8 mouse cellular contexts compared by ENCODE assay signal in the genomic region with DNA sequence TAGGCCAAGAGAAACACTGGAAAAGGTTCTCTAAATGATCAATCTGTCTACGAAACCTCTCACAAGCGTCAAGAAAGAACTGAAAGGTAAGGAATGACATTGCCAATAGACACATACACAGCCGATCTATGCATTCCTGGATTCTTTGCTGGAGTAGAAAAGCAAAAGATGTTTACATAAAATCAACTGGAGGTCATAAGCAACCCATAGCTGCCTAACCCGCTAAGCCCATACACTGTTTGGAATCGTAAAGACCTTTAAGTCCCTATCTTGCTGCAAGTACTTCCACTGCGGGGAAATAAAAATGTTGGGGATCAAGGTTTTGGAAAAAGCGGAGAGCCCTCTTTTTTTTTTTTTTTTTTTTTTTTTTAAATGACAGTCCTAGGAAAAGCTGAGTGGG. TPM values are rescaled to one million over a fixed set of nuclear protein-coding genes. Genes with fewer than 3 reads are reported as not detected.
DNase-seq lines count a peak whose midpoint lies in the region; ATAC-seq and TF ChIP-seq lines count a peak whose summit lies in the region.

No protein-coding gene starts in this region.

- in situ Hi-C loops in ES-E14 (cut with MboI; ENCODE audit: low sequenced_read_pairs in 2 of 2, unreplicated experiment in 2 of 2), result no loop called here

- DNase-seq in heart, adult 8-10 months (ENCODE audit: low spot score), result no peak
- DNase-seq in ES-E14 (ENCODE audit: low read depth, low spot score), result no peak
- DNase-seq in hindbrain, embryonic 10.5 days (ENCODE audit: low spot score), result no peak
- no peak for DNase-seq in midbrain, embryonic 10.5 days (ENCODE audit: low spot score)
- DNase-seq in thymus, adult 18-20 months, result no peak

- WGBS in heart, embryonic 13.5 days, result 33% methylated on average over 7 of the region's 7 CpGs
- WGBS in hindbrain, embryonic 10.5 days, result 39% methylated on average over 7 of the region's 7 CpGs
- 43% methylated on average over 7 of the region's 7 CpGs for WGBS in midbrain, embryonic 10.5 days

- no peak for ATAC-seq in heart, embryonic 13.5 days (ENCODE audit: extremely low read depth, insufficient number of reproducible peaks, low FRiP score, low TSS enrichment)
- ATAC-seq in inflammation-experienced regulatory T-cells, adult 6 months, result no peak
- no peak for ATAC-seq in granulocyte monocyte progenitor cell, adult 5-6 weeks (replicated peaks; ENCODE audit: poor library complexity, severe bottlenecking)

- peak overlapping the region; percentile 87 for H3K4me3 ChIP-seq in heart, embryonic 13.5 days
- peak overlapping the region; percentile 77 to 82 for H3K4me3 ChIP-seq in ES-E14 (ENCODE audit: insufficient read depth in 1 of 2, low read depth in 1 of 2, low read length in 2 of 2, poor library complexity in 1 of 2, severe bottlenecking in 1 of 2)
- peak overlapping the region; percentile 90 for H3K4me3 ChIP-seq in hindbrain, embryonic 10.5 days
- peak overlapping the region; percentile 85 for H3K4me3 ChIP-seq in midbrain, embryonic 10.5 days

- H3K27me3 ChIP-seq in heart, embryonic 13.5 days (replicated peaks), result no peaks in the 10 kb centered on the region
- no peaks in the 10 kb centered on the region for H3K27me3 ChIP-seq in hindbrain, embryonic 10.5 days (ENCODE audit: insufficient read depth, poor library complexity, severe bottlenecking)
- no peaks in the 10 kb centered on the region for H3K27me3 ChIP-seq in midbrain, embryonic 10.5 days (ENCODE audit: low read depth, poor library complexity, severe bottlenecking)

- H3K9me3 ChIP-seq in heart, embryonic 13.5 days, result no peaks in the 10 kb centered on the region
- no peaks in the 10 kb centered on the region for H3K9me3 ChIP-seq in ES-E14 (ENCODE audit: control insufficient read depth, insufficient read depth, low read depth, low read length)
- H3K9me3 ChIP-seq in hindbrain, embryonic 10.5 days, result no peaks in the 10 kb centered on the region
- H3K9me3 ChIP-seq in midbrain, embryonic 10.5 days (replicated peaks), result no peaks in the 10 kb centered on the region

- H3K4me1 ChIP-seq in heart, embryonic 13.5 days, result peaks cover 53% of the 10 kb centered on the region
- H3K4me1 ChIP-seq in ES-E14 (ENCODE audit: control insufficient read depth in 2 of 2, insufficient read depth in 2 of 2, low read length in 2 of 2, poor library complexity in 1 of 2), result peaks cover 2 to 3% of the 10 kb centered on the region in 2 experiments; a peak in 2 of 4 replicates
- H3K4me1 ChIP-seq in hindbrain, embryonic 10.5 days (replicated peaks), result peaks cover 42% of the 10 kb centered on the region
- H3K4me1 ChIP-seq in midbrain, embryonic 10.5 days, result peaks cover 47% of the 10 kb centered on the region

- peak overlapping the region; percentile 94 for H3K4me2 ChIP-seq in heart, embryonic 13.5 days

- H3K27ac ChIP-seq in heart, embryonic 13.5 days (replicated peaks), result peak overlapping the region; percentile 92
- H3K27ac ChIP-seq in ES-E14 (ENCODE audit: insufficient read depth, low read depth, low read length, poor library complexity, severe bottlenecking), result no peak overlapping the region
- no peak overlapping the region for H3K27ac ChIP-seq in hindbrain, embryonic 10.5 days
- no peak overlapping the region for H3K27ac ChIP-seq in midbrain, embryonic 10.5 days (replicated peaks)

- H3K36me3 ChIP-seq in heart, embryonic 13.5 days, result peaks cover 8% of the 10 kb centered on the region
- peaks cover 3% of the 10 kb centered on the region for H3K36me3 ChIP-seq in ES-E14 (ENCODE audit: control insufficient read depth, insufficient read depth, low read length, poor library complexity, severe bottlenecking)
- H3K36me3 ChIP-seq in hindbrain, embryonic 10.5 days, result peaks cover 26% of the 10 kb centered on the region
- H3K36me3 ChIP-seq in midbrain, embryonic 10.5 days, result peaks cover 24% of the 10 kb centered on the region

- peak overlapping the region; percentile 92 for H3K9ac ChIP-seq in heart, embryonic 13.5 days
- peak overlapping the region; percentile 93; the same call in 1 of the 2 replicates for H3K9ac ChIP-seq in ES-E14 (ENCODE audit: insufficient read depth, low read depth, low read length, poor library complexity, severe bottlenecking)

TF ChIP-seq in ES-E14, 5 proteins besides CTCF, POLR2A, EP300 and RAD21:
- TF ChIP-seq ZNF384 (IDR thresholded peaks at IDR 0.05; ENCODE audit: low read depth, low read length), result peak; percentile 64
- no peak for TF ChIP-seq HCFC1 (IDR thresholded peaks at IDR 0.05; ENCODE audit: borderline replicate concordance, insufficient read depth, low read length)
TF ChIP-seq in ES-E14: peak in this region for 1.

RNA-seq across cellular contexts. Expression of a gene that starts 0.8 kb away (rescaled TPM):
- 85.3 and 93.2 TPM in 2 replicates for polyA plus RNA-seq in heart, embryonic 13.5 days (2015; fragmentation: Nextera tagmentation; extraction: Ambion mirVana)
- 10 to 100 TPM; 60.2 to 77.1 (median 64.7) TPM for total RNA-seq in heart, adult 8-10 months (2022)
- total RNA-seq in ES-E14 (2012; rRNA removed), result 81.9 and 107 TPM in 2 replicates
- polyA plus RNA-seq in hindbrain, embryonic 10.5 days (2016; fragmentation: Nextera tagmentation; extraction: Ambion mirVana), result 92.8 and 96.1 TPM in 2 replicates
- polyA plus RNA-seq in midbrain, embryonic 10.5 days (2016; fragmentation: Nextera tagmentation; extraction: Ambion mirVana), result 96.7 and 105 TPM in 2 replicates
- 100 to 1,000 TPM; 484 to 529 (median 503) TPM for polyA plus RNA-seq in inflammation-experienced regulatory T-cells, adult 6 months (2017; shearing (Covaris generic))
- total RNA-seq in granulocyte monocyte progenitor cell, adult 5-6 weeks (2014; fragmentation: Nextera tagmentation), result 61.1 and 83.8 TPM in 2 replicates
- total RNA-seq in granulocyte monocyte progenitor cell, adult 5-6 weeks (2017), result 79.1 and 105 TPM in 2 replicates

RNA-seq across cellular contexts. Expression of a gene that starts 0.9 kb away (rescaled TPM):
- polyA plus RNA-seq in heart, embryonic 13.5 days (2015; fragmentation: Nextera tagmentation; extraction: Ambion mirVana), result 20.5 and 22.6 TPM in 2 replicates
- 1 to 10 TPM; 6.6 to 7.3 (median 7.1) TPM for total RNA-seq in heart, adult 8-10 months (2022)
- 15.0 and 16.6 TPM in 2 replicates for total RNA-seq in ES-E14 (2012; rRNA removed)
- 36.6 and 40.0 TPM in 2 replicates for polyA plus RNA-seq in hindbrain, embryonic 10.5 days (2016; fragmentation: Nextera tagmentation; extraction: Ambion mirVana)
- 40.8 and 42.9 TPM in 2 replicates for polyA plus RNA-seq in midbrain, embryonic 10.5 days (2016; fragmentation: Nextera tagmentation; extraction: Ambion mirVana)
- 10 to 100 TPM in 1 of 3 experiments, 1 to 10 TPM in 2; 9.4 to 10.7 (median 10.0) TPM for polyA plus RNA-seq in inflammation-experienced regulatory T-cells, adult 6 months (2017; shearing (Covaris generic))
- total RNA-seq in granulocyte monocyte progenitor cell, adult 5-6 weeks (2014; fragmentation: Nextera tagmentation), result 21.5 and 27.7 TPM in 2 replicates
- 20.7 and 29.3 TPM in 2 replicates for total RNA-seq in granulocyte monocyte progenitor cell, adult 5-6 weeks (2017)
